Mouse (Mus musculus) thymus, postnatal 14 days (tissue): ENCODE measurements around the gene Ush2a.

Experiments
- DNase-seq: peaks from one replicate; pipeline ENCODE4 v3.0.0; 2021

Ush2a gene

DNA sequence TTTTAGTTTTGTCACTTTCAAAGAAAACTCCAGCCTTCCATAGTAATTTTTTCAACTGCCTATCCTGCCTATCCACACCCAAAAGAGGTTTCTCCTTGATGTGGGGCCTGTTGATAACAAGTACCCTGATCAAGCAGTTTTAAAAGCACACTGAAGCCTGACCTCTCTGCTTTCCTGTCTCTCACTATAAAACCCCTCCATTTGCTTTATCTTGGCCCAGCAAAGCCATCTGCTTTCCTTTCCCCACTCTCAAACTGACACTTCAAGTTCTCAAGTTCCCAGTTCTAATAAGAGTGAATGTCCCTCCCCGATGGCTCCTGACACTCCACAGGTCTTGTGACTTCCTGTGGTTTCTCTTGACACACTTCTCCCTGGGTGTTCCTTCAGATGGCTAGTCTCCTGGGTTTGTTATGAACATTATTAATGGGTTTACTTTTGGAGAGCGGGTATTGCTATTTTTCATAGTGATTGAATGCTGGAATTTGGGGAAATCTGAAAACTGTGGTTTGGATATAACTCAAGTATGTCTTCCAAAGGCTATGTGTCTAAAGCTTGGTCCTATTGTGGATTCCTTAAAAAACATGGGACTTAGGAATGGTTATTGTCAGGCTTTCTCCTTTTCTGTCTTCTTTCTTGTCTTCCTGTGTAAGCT lies 126.1 kb downstream of the Ush2a start:
- no peak for DNase-seq

GRCm38 (mm10) chr1:188390080-188390479 lies 128.3 kb downstream of the Ush2a start:
- DNase-seq, result no peak

GRCm38 (mm10) chr1:188407176-188407575 lies 145.4 kb downstream of the Ush2a start:
- no peak for DNase-seq

DNA sequence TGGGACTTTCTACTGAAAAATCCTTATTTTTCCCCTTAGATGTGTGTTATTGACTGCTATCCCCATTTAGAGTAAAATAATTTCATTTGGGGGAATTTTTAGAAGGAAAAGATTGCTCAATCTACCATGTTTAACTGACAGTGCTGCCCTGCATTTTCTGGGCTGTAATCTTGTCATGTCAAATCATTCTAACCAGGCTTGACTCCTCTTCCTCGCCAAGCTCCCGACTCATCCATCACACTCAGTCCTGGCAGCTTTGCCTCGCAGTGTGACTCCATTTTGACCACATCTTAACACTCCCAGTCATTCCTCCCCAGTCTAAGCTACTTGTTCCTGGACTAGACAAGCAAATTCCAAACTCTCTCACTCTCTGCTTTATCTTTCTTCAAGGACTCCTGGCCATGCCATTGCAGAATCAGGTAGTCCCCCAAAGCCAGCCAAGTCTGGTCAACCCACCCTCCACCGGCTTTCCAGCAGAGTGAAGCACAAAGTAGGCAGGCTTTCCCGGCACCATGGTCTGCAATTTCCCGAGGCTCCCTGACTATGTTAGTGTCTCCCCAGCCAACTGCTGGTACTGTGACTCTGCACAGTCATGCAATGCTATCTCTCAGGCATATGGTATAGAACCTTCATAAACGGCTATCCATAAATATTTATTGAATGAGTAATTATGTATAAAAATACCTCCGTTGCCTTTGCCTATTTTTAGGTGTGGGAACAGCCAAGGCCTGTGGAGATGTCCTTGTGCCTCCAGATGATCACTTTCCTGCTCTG lies 146.0 kb downstream of the Ush2a start:
- DNase-seq, result no peak

DNA sequence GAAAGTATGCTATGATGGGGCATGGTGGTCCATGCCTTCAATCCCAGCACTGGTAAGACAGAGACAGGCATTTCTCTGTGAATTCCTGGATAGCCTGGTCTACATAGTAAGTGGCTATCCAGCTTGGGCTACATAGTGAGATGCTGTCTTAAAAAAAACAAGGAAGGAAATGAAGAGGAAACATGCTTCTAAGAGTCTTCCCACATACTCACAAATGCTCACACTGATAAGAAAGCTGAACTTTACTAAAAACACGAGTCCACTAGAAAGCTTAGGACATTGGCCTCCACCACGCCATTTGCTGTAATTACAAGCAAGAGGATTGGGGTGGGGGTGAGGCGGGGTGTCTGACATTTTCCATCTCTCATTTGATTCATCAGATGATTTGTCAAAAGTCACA lies 148.7 kb downstream of the Ush2a start:
- DNase-seq, result no peak

DNA sequence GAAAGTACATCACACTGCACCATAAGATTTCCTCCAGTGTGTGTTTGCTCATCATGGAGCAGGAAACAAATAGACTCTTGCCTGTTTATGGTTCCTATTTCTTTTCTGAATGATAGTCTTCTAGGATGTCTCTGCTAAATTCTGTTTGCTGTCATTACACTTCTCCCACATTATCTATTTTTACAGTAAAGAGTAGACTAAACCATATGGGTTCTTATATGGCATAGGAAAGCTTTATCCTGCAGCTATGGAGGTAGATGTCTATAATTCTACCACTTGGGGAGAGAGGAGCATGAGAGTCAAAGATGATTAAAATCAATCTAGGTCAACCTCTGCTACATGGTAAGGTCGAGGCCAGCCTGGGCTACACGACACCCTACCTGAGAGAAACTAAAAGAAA lies 158.7 kb downstream of the Ush2a start:
- no peak for DNase-seq

DNA sequence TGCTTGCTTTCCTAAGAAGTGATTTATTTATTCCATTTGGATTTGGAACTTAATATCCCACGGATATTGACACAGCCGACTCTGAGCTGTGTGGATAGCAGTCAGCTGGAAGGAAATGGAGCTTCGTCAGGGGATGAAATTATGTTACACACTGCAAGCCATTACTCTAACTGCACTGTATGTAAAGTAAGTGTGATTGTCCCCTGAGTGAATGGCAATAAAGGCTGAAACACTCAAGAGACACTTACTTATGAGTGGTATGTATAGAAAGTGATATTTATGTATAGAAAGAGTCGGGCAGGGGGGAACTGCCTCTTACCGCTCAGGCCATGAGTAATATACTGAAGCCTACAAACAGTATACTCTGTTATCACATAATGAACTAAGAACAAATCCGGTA lies 166.3 kb downstream of the Ush2a start:
- DNase-seq, result no peak

GRCm38 (mm10) chr1:188430689-188431088 lies 168.9 kb downstream of the Ush2a start:
- DNase-seq, result no peak

GRCm38 (mm10) chr1:188447964-188448363 lies 186.1 kb downstream of the Ush2a start:
- no peak for DNase-seq

GRCm38 (mm10) chr1:188456466-188457175 lies 194.8 kb downstream of the Ush2a start:
- no peak for DNase-seq

- DNase-seq, result no peak
Observed at GRCm38 (mm10) chr1:188457221-188458008, 195.6 kb downstream of the Ush2a start.

DNA sequence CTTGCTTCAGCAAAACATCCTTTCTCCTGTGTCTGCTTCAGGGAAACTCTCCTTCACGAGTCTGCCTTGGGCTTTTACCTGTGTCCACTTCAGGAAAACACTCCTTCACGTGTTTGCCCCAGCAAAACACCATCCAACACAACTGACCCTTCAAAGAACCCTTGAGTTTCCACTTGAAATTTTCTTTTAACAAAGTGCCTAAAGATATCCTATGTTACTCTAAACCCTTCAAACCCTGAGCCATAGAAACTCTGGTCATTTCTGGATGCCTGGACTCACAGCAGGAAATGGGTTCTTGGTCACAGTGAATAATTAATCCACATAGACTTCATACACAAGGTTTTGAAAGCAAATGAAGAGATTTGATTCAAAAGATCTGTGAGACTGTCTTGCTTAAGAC lies 199.4 kb downstream of the Ush2a start:
- no peak for DNase-seq

GRCm38 (mm10) chr1:188464653-188465052 lies 202.8 kb downstream of the Ush2a start:
- DNase-seq, result no peak

DNA sequence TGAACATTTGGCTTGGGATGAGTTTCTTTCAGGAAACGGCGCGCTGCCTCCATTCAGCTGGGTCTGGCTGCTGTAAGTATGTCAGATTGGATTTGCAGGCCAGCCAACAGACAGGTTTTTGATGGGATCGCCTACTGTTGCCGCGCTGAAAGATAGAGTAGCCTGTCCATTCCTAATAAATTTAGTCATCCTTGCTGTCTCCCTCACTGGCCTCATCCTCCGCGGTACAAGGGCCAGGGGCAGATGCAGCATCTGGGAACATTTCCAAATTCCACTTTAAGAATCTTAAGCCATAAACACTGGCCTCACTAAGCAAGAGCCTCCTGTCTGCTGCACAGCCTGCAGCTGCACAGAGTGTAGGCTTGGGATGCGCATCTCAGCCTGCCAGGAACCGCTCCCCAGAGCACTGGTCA lies 206.6 kb downstream of the Ush2a start:
- DNase-seq, result no peak

DNA sequence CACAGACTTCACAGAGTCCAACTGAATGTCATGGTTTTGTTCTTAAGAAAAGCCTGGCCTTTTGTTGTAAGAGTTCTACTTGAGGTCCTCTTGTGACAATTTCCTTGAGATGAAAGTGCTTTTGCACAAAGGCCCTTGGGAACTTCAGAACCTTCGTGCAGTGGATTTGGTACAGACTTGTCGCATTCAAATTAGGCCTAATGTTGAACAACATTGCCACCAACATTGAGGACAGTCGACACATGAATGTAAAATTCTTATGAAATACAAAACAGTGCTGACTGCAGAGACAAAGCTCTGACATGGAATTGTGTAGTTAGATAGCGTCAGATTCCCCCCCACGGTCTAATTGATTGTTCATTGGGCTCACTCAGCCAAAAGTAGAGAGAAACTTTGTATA lies 243.1 kb downstream of the Ush2a start:
- DNase-seq, result no peak

GRCm38 (mm10) chr1:188518792-188519191 lies 257.0 kb downstream of the Ush2a start:
- no peak for DNase-seq

GRCm38 (mm10) chr1:188527451-188527850 lies 265.6 kb downstream of the Ush2a start:
- DNase-seq, result no peak

DNA sequence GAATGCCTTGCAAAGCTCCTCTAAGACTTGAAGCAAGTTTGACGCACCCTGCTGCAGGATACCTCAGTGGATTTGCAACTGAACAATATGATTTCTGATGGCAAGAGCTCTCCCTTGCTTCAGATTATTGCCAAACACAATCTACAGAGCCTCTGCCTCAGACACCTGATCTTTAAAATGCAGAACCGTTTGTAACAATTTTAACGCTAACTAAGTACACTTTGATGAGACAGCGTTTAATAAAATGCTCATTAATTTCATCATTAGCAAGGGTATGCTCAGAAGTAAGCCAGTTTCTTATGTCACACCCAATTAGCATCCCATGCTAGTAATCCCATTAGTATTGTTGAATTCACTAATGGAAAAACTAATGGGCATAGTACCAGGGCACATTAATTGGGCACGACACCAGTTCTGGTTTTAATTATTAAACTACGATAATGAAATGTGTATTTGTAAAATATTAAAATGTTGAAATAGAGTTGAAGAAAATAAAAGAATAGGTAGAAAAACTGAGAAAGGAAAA lies 267.8 kb downstream of the Ush2a start:
- no peak for DNase-seq

- no peak for DNase-seq
Observed at GRCm38 (mm10) chr1:188537021-188537420, 275.2 kb downstream of the Ush2a start.

- no peak for DNase-seq
Observed at GRCm38 (mm10) chr1:188539621-188540020, 277.8 kb downstream of the Ush2a start.

DNA sequence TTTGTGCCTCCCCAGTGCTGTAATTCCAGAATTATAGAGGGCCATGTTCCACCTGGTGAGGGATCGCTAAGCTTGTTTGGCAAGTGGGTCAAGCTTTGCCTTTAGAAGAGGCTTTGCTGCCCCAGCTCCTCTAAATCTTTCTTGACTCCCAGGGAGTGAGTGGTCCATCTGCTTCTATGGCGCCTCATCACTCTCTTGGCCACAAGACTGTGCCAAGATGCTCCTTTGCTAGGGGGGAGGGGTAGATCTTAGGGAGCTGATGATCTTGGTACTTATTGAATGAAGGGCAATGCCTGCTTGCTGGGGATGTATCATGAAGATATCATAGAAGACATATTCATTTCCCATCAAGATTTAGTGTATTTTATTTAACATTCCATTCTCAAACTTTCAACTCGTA lies 279.7 kb downstream of the Ush2a start:
- DNase-seq, result no peak

GRCm38 (mm10) chr1:188543364-188543763 lies 281.5 kb downstream of the Ush2a start:
- no peak for DNase-seq

GRCm38 (mm10) chr1:188549686-188550085 lies 287.9 kb downstream of the Ush2a start:
- DNase-seq, result no peak
